Mouse (Mus musculus) natural killer cell, adult 2 months (primary cell): ENCODE data around the gene Gm10358.
"Not testable (repeated sequence)": the region's sequence is repeated elsewhere in the genome, so short reads cannot be mapped to it uniquely, and the experiment has no call there.

ENCODE experiments used
- DNase-seq, 2 experiments: peaks; one replicate each; pipeline ENCODE4 v3.0.0; 2022; ENCODE audit warnings: low spot score in 2 of 2

Gm10358 gene

GRCm38 (mm10) chr8:75406489-75406888 lies at the start of gene Gm10358:
Gene Gm10358 (minus strand): TSS chr8:75406589.
- DNase-seq = no peak

- no peak for DNase-seq
These were observed 42.0 kb upstream of the Gm10358 start, which contains the start of gene Iqcm for GRCm38 (mm10) chr8:75448394-75448793. Gene Iqcm (plus strand): TSS chr8:75448694.

GRCm38 (mm10) chr8:75415696-75416095 lies 9.3 kb upstream of the Gm10358 start:
- not testable (repeated sequence) for DNase-seq

- no peak for DNase-seq
These were observed 21.6 kb downstream of the Gm10358 start for GRCm38 (mm10) chr8:75384770-75385290.

GRCm38 (mm10) chr8:75375530-75376123 lies 30.8 kb downstream of the Gm10358 start:
- no peak for DNase-seq

GRCm38 (mm10) chr8:75372006-75372405 lies 34.4 kb downstream of the Gm10358 start:
- DNase-seq = no peak
